Mouse (Mus musculus): ENCODE measurements around the gene Sfxn2. TPM values are rescaled to one million over a fixed set of nuclear protein-coding genes. Genes with fewer than 3 reads are reported as not detected.

Gene Sfxn2
- 10 to 100 TPM in 1 of 2 experiments, 1 to 10 TPM in 1; 9.6 to 11.2 TPM for polyA plus RNA-seq (2017; shearing (Covaris generic))

GRCm38 (mm10) chr19:46572951-46573937 is at the start of gene Sfxn2, which contains the start of gene Arl3:
TSS of gene Sfxn2 (plus strand) at chr19:46573365.
TSS of gene Arl3 (minus strand) at chr19:46573198.

GRCm38 (mm10) chr19:46598720-46599252 is 25.6 kb downstream of the Sfxn2 start, which contains the start of gene Wbp1l:
TSS of gene Wbp1l (plus strand) at chr19:46599084.

Other genes starting within 250 kb of the Sfxn2 start
- 1 to 10 TPM; 6.4 to 7.0 TPM for gene Psd, start 246.2 kb upstream of the Sfxn2 start, polyA plus RNA-seq (2017; shearing (Covaris generic))
- 10 to 100 TPM in 1 of 2 experiments, 1 to 10 TPM in 1; 9.9 to 15.2 TPM for gene Fbxl15, start 245.2 kb upstream of the Sfxn2 start, polyA plus RNA-seq (2017; shearing (Covaris generic))
- 10 to 100 TPM; 42.4 to 67.3 TPM for gene Cuedc2, start 234.7 kb upstream of the Sfxn2 start, polyA plus RNA-seq (2017; shearing (Covaris generic))
- gene Mfsd13a, start 232.2 kb upstream of the Sfxn2 start, polyA plus RNA-seq (2017; shearing (Covaris generic)): 1 to 10 TPM; 2.2 to 5.3 TPM
- gene 2310034G01Rik, start 223.1 kb upstream of the Sfxn2 start, polyA plus RNA-seq (2017; shearing (Covaris generic)): under 1 TPM in 1 of 2 experiments, not detected in 1; 0.42 TPM
- gene Actr1a, start 177.6 kb upstream of the Sfxn2 start, polyA plus RNA-seq (2017; shearing (Covaris generic)): 100 to 1,000 TPM; 101 to 109 TPM
- gene Sufu, start 176.5 kb upstream of the Sfxn2 start, polyA plus RNA-seq (2017; shearing (Covaris generic)): 10 to 100 TPM; 29.4 to 34.5 TPM
- gene Trim8, start 71.7 kb upstream of the Sfxn2 start, polyA plus RNA-seq (2017; shearing (Covaris generic)): 100 to 1,000 TPM in 1 of 2 experiments, 10 to 100 TPM in 1; 82.7 to 102 TPM
- 10 to 100 TPM; 12.3 to 18.4 TPM for gene Arl3, start 167 bp upstream of the Sfxn2 start, polyA plus RNA-seq (2017; shearing (Covaris generic))
- 10 to 100 TPM; 42.2 to 63.2 TPM for gene Wbp1l, start 25.7 kb downstream of the Sfxn2 start, polyA plus RNA-seq (2017; shearing (Covaris generic))
- under 1 TPM in 1 of 2 experiments, not detected in 1; 0.21 TPM for gene Cyp17a1, start 99.8 kb downstream of the Sfxn2 start, polyA plus RNA-seq (2017; shearing (Covaris generic))
- gene Borcs7, start 116.5 kb downstream of the Sfxn2 start, polyA plus RNA-seq (2017; shearing (Covaris generic)): 1 to 10 TPM; 6.5 to 6.8 TPM
- gene As3mt, start 134.1 kb downstream of the Sfxn2 start, polyA plus RNA-seq (2017; shearing (Covaris generic)): 1 to 10 TPM; 5.8 to 7.3 TPM
- gene Cnnm2, start 188.2 kb downstream of the Sfxn2 start, polyA plus RNA-seq (2017; shearing (Covaris generic)): 1 to 10 TPM; 2.1 to 3.9 TPM

All from activated CD4-positive, CD25-positive, alpha-beta regulatory T cell (primary cell).